Mouse (Mus musculus) ES-Bruce4 (cell line): Measurements from ENCODE around the gene Tmem163.

ENCODE experiments used
- CTCF ChIP-seq: IDR thresholded peaks from one replicate; pipeline ENCODE4 v1.8.1; 2011; ENCODE audit warnings: low read depth, low read length
- EP300 ChIP-seq: IDR thresholded peaks from 2 replicates; pipeline ENCODE4 v1.6.1; 2011; ENCODE audit warnings: low read depth, low read length; ENCODE audit not compliant: insufficient read depth
- POLR2A ChIP-seq: IDR thresholded peaks from one replicate; pipeline ENCODE4 v1.8.1; 2011; ENCODE audit warnings: low read length; ENCODE audit not compliant: insufficient read depth

DNA sequence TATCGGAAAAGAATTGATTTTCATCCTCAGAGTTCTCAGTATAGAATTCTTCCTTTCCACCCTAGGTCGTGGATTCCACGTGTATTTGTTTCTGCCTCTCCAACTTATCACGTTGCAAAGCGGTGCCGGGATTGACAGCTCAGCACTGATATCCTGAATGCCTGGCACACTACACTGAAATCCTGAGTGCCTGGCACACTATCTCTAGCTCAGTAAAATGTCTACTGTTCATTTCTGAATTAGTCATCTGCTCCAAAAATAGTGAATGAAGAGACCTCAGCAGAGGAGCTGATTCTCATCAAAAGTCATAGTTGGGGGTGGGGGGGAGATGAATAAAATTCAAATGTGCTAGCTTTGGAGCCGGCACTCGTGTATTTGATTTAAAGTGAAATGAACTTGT is 37.1 kb upstream of the Tmem163 start:
- TF ChIP-seq CTCF (no peak), POLR2A (no peak), EP300 (no peak)
